Mouse (Mus musculus): ENCODE data around the gene Myo15. TPM values are rescaled to one million over a fixed set of nuclear protein-coding genes. Genes with fewer than 3 reads are reported as not detected.

Gene Myo15
- polyA plus RNA-seq (2012; rRNA removed; ENCODE audit: low replicate concordance), result 0.10 and 0.27 TPM in 2 replicates

DNA sequence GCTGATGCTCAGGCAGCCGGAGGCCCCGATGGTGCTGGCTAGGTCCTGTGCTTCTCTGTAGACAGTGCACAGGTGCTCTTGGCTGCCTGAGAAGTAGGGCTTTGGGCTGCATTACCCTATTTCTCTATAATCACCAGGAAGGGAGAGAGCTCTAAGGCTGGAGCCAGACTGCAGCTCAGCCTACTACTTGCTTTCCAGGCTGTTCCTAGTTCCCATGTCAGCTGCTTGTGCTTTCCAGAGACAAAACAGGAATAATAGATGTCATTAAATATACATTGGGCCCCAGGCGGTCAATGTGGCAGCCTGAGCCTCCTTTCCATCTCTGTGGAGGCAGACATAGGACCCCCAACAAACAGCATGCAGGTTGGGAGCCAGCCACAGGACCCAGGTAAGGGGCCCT, at the start of gene Myo15:
Gene Myo15 (plus strand): TSS at position 301 of the 400 bp plus-strand sequence.

DNA sequence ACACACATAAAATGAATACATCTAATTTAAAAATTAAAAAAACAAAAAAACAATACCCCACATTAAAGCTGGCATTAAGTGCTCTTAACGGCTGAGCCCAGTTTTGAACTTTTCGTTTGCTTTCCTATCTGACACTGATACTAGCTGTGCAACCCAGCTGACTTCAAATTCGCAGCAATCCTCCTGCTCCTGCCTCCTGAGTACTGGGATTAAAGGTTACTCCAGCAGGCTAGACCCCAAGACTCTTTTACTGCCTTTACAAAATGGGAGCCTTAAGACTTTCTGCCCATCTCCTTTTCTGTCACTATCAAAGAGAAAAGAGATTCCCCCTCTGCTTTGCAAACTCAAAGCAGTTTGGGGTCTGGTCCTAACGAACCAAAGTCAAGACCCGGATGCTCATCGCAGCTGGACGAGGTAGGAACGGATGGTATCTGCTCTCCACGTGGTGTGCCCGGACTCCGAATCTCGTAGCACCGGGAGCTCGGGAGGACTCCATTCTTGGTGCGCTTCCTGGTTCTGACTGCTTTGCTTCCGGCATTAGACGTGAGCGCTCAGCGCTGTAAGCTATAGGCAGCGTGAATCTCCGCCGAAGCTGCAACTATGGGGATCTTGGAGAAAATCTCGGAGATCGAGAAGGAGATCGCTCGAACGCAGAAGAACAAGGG, 14.9 kb upstream of the Myo15 start, which contains the start of gene Drg2:
Gene Drg2 (plus strand): TSS at position 512 of the 665 bp plus-strand sequence.

GRCm38 (mm10) chr11:60536180-60536858, 67.2 kb downstream of the Myo15 start, which contains the start of gene Alkbh5:
Gene Alkbh5, plus strand, starts transcription at chr11:60536381.

Other genes with a start within 250 kb of the Myo15 start
- gene Srebf1, start 246.8 kb upstream of the Myo15 start, polyA plus RNA-seq (2012; rRNA removed; ENCODE audit: low replicate concordance), result 375 and 414 TPM in 2 replicates
- 68.8 and 80.2 TPM in 2 replicates for gene Tom1l2, start 116.4 kb upstream of the Myo15 start, polyA plus RNA-seq (2012; rRNA removed; ENCODE audit: low replicate concordance)
- gene Drc3, start 116.0 kb upstream of the Myo15 start, polyA plus RNA-seq (2012; rRNA removed; ENCODE audit: low replicate concordance), result 0.79 and 3.1 TPM in 2 replicates
- gene Gid4, start 52.2 kb upstream of the Myo15 start, polyA plus RNA-seq (2012; rRNA removed; ENCODE audit: low replicate concordance), result 33.0 and 36.6 TPM in 2 replicates
- 55.6 and 101 TPM in 2 replicates for gene Atpaf2, start 50.9 kb upstream of the Myo15 start, polyA plus RNA-seq (2012; rRNA removed; ENCODE audit: low replicate concordance)
- 66.9 and 78.0 TPM in 2 replicates for gene Drg2, start 14.7 kb upstream of the Myo15 start, polyA plus RNA-seq (2012; rRNA removed; ENCODE audit: low replicate concordance)
- 32.2 and 34.9 TPM in 2 replicates for gene Alkbh5, start 67.0 kb downstream of the Myo15 start, polyA plus RNA-seq (2012; rRNA removed; ENCODE audit: low replicate concordance)
- 41.1 and 91.4 TPM in 2 replicates for gene Llgl1, start 230.4 kb downstream of the Myo15 start, polyA plus RNA-seq (2012; rRNA removed; ENCODE audit: low replicate concordance)

Measured in subcutaneous adipose tissue, adult 2 months (tissue).